Mouse (Mus musculus) liver, embryonic 15.5 days (tissue): Measurements from ENCODE around the gene Olfr986. TPM values are rescaled to one million over a fixed set of nuclear protein-coding genes. Genes with fewer than 3 reads are reported as not detected.

Experiments
- ATAC-seq: fragments of 200-750 bp; cut with Nextera tagmentation; 2 replicates; pipeline ENCODE4 v1.8.0; 2017; ENCODE audit warnings: moderate number of reproducible peaks, mild to moderate bottlenecking, moderate library complexity; ENCODE audit not compliant: insufficient read depth
- H3K27ac ChIP-seq: fragments of 300-500 bp; sonication (generic); replicated peaks from 2 replicates; pipeline ENCODE4 v1.5.1; 2015; ENCODE audit warnings: mild to moderate bottlenecking, inconsistent platforms
- H3K27me3 ChIP-seq: fragments of 300-500 bp; sonication (generic); 2 replicates; pipeline ENCODE4 v1.6.1; 2015; ENCODE audit warnings: mild to moderate bottlenecking, inconsistent platforms
- H3K36me3 ChIP-seq: fragments of 300-500 bp; sonication (generic); replicated peaks from 2 replicates; pipeline ENCODE4 v1.6.1; 2015; ENCODE audit warnings: moderate library complexity, mild to moderate bottlenecking, inconsistent platforms
- H3K4me1 ChIP-seq: fragments of 300-500 bp; sonication (generic); replicated peaks from 2 replicates; pipeline ENCODE4 v1.6.1; 2015; ENCODE audit warnings: inconsistent platforms
- H3K4me2 ChIP-seq: fragments of 300-500 bp; sonication (generic); 2 replicates; pipeline ENCODE4 v1.6.1; 2015; ENCODE audit warnings: moderate library complexity, mild to moderate bottlenecking, inconsistent platforms
- H3K4me3 ChIP-seq: fragments of 300-500 bp; sonication (generic); replicated peaks from 2 replicates; pipeline ENCODE4 v1.5.1; 2015; ENCODE audit warnings: mild to moderate bottlenecking, inconsistent platforms
- H3K9ac ChIP-seq: fragments of 300-500 bp; sonication (generic); 2 replicates; pipeline ENCODE4 v1.6.1; 2015; ENCODE audit warnings: moderate library complexity, mild to moderate bottlenecking, inconsistent platforms
- H3K9me3 ChIP-seq: fragments of 300-500 bp; sonication (generic); replicated peaks from 2 replicates; pipeline ENCODE4 v1.6.1; 2016; ENCODE audit warnings: inconsistent platforms
- WGBS: fragments of 180-500 bp; shearing (Covaris S2); methylation state at CpG from one replicate; pipeline ENCODE4 v1.1.7; 2015; ENCODE audit warnings: mixed read lengths; ENCODE audit not compliant: insufficient replicate concordance; 5-methylcytosine and 5-hydroxymethylcytosine counted together
- polyA plus RNA-seq: library from polyadenylated mRNA; unstranded; fragments of >200 nt; fragmentation: Nextera tagmentation; extraction: Ambion mirVana; gene quantifications from 2 replicates; pipeline ENCODE4 v1.2.1, GENCODE M21; 2015

Olfr986 gene
- polyA plus RNA-seq, 1 experiment from 2014 or later, result not detected

DNA sequence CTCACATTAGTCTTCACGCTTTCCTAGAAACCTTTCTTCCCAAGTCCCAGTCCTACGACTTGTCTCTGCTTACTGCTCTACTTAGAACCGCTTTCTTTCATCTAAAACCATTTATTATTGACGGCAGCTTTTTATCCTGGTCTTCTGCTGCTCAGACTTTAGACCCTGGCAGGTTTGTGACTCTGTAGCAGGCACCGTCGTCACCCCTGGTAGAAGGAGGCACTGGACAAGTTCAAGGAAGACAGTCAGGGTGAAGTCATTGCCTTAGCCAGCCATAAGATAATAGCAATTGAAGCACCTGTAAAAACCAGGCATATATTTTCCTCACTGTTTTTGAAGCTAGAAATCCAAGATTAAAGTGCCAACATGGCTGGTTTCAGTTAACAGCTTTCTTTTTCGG, 54.5 kb downstream of the Olfr986 start:
- H3K27me3 ChIP-seq, result peaks cover under 1% of the 10 kb centered on the region
- no peaks in the 10 kb centered on the region for H3K9me3 ChIP-seq
- no peak overlapping the region for H3K4me2 ChIP-seq
- H3K9ac ChIP-seq, result no peak overlapping the region
- no peaks in the 10 kb centered on the region for H3K36me3 ChIP-seq
- 60% methylated on average over 7 of the region's 7 CpGs for WGBS
- H3K27ac ChIP-seq, result no peak overlapping the region
- no peaks in the 10 kb centered on the region for H3K4me1 ChIP-seq
- no peak overlapping the region for H3K4me3 ChIP-seq
- ATAC-seq, result no peak

Other genes starting within 250 kb of the Olfr986 start
- not detected in 2 replicates for gene Olfr974, start 243.4 kb upstream of the Olfr986 start, polyA plus RNA-seq
- not detected in 2 replicates for gene Olfr975, start 228.9 kb upstream of the Olfr986 start, polyA plus RNA-seq
- gene Olfr976, start 219.8 kb upstream of the Olfr986 start, polyA plus RNA-seq, result not detected in 2 replicates
- not detected in 2 replicates for gene Olfr978, start 188.8 kb upstream of the Olfr986 start, polyA plus RNA-seq
- not detected in 2 replicates for gene Olfr979, start 177.5 kb upstream of the Olfr986 start, polyA plus RNA-seq
- not detected in 2 replicates for gene Olfr980, start 171.3 kb upstream of the Olfr986 start, polyA plus RNA-seq
- not detected in 2 replicates for gene Olfr981, start 159.5 kb upstream of the Olfr986 start, polyA plus RNA-seq
- not detected in 2 replicates for gene Olfr982, start 107.1 kb upstream of the Olfr986 start, polyA plus RNA-seq
- not detected in 2 replicates for gene Olfr983, start 87.3 kb upstream of the Olfr986 start, polyA plus RNA-seq
- not detected in 2 replicates for gene Olfr984, start 66.7 kb upstream of the Olfr986 start, polyA plus RNA-seq
- not detected in 2 replicates for gene Olfr985, start 50.7 kb upstream of the Olfr986 start, polyA plus RNA-seq
- not detected in 2 replicates for gene Tmem225, start 32.8 kb upstream of the Olfr986 start, polyA plus RNA-seq
- gene Zfp202, start 11.4 kb downstream of the Olfr986 start, polyA plus RNA-seq, result 0.79 and 0.82 TPM in 2 replicates
- gene Scn3b, start 88.3 kb downstream of the Olfr986 start, polyA plus RNA-seq, result 0.54 and 0.85 TPM in 2 replicates